Mouse (Mus musculus) liver (tissue): ENCODE results near the gene Dgkb.

Experiments
- DNase-seq: peaks from one replicate; pipeline ENCODE4 v3.0.0-alpha.2; 2020; ENCODE audit warnings: mixed read lengths

The Dgkb gene

DNA sequence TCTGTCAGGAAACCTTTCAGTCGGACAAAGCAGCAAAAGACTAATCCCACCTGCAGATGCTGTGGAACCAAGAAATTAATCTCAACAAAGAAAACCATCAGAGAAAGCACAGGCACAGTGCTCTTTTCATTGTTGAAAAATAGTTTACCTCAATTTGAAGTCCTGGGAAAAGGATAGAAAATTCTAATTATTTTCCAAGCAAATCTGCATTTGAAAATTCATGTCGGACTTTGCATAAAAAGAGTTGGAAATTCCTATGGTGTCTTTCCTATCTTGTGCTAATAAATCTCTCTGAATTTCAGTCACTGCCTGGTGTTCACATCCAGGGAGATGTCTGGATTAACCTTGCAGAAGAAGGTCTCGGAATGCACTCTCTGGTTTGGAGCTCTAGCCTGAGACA, at the start of gene Dgkb:
TSS of gene Dgkb (plus strand) at position 301 of the 400 bp plus-strand sequence.
- no peak for DNase-seq

DNA sequence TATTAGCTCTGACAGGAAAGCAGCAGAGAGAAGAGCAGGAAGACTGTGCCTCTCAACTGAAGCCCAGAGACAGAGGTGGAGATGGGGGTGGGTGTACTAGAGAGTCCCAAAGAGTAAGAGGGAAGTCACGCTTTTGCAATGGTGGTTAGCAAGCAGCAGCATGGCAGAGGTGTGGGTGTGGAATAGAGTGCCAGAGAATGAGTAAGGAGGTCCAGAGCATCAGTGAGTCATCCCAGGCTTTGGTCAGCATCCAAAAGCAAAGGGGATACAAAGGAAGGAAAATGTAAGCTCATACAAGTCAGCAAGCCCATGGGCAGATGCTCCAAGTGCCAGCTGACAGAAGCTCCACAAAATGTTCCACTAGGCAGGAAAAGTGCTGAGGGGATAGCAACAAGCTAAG, 47.7 kb upstream of the Dgkb start:
- no peak for DNase-seq

DNA sequence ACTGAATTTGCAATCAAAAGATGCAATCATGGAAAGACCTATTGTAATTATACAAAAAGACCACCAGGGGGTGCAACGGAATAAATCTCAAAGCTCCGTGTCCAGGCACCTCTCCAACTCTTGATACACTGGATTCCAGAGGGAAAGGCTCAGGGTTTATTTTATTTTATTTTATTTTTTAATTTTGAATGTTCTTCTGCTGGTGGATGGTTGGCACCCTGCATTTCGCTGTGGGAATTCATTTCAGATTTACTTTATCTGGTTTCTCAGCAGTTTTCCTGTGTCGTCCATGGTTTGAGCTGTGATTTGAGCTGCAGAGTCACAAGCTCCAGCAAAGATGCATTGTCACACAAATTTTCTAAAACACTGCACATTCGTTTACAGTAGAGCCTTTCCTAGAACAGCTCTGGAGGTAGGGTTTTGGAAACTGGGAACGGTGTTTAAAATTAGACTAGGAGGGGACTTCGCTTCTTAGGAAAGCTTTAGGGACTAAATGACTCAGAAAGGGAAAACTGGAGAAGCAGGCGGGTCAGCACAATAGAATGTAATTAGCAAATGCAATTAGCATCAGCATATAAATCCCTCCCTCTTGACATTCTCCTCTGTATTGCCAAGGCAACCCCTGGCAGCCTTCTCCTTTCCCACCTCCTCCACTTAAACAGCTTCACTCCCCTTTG, 43.7 kb upstream of the Dgkb start:
- DNase-seq, result no peak

DNA sequence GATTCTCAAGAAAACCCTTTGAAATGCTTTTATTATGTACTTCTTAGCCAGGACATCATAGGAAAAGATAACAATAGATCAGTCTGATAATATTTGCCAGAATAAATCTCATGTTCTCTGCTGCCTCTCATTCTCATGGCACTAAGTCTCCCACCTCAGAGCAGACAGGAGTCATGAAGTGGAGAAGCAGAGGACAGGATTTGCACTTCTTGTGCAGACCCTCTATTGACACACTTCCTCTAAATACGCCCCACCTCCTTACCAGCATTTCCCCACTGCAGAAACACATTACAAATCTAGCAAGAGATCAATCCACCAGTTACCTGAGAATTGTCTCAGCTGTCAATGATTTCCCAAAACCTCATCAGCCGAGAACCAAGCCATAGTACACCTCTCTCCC, 42.9 kb upstream of the Dgkb start:
- no peak for DNase-seq

DNA sequence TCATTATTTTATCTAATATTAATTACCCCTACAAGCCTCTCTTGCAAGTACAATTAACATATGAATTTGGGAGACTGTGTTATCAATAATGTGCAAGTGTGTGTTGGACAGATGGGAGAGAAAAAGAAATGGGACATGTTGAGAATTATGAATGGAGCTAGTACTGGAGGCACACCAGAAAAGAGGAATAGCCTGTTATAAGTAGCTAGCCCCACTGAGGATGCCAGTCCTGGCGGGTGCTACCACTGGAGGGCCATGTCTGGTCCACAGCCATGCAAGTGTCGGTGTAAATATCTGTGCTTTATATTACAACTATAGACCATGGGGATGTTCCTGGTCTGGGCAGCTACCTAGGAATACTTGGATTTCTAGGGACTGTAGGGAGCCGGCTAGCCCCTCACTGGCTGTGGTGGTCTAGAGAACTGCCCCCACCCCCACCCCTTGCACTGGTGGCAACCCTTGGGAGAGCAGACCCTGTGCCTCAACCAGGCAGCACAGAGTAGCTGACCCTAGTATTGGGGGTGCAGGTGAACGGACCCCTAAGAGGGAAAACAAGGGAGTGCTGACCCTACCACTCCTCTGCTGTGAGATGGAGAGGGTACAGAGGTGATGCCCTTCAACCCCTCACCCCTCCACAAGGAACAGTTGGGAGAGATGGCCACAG, 21.1 kb upstream of the Dgkb start:
- DNase-seq, result no peak

DNA sequence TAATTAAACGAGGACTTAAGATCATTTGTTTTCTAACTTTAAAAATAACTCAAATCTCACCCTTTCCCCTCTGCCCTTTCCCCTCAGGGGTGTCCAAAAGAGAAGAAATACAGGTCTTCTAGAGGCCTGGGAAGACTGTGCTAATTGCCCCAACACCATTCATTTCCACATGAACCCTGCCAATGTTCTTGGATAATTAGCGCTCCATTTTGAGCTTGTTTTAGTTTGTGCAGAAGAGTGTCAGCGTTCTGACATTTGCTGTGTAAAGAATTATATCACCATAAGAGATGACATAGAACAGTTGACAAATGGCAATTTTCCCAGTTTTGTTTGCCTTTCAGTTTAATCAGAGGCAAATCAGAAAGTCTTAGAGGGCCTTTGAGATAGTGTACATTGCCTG, 3.4 kb upstream of the Dgkb start:
- no peak for DNase-seq

DNA sequence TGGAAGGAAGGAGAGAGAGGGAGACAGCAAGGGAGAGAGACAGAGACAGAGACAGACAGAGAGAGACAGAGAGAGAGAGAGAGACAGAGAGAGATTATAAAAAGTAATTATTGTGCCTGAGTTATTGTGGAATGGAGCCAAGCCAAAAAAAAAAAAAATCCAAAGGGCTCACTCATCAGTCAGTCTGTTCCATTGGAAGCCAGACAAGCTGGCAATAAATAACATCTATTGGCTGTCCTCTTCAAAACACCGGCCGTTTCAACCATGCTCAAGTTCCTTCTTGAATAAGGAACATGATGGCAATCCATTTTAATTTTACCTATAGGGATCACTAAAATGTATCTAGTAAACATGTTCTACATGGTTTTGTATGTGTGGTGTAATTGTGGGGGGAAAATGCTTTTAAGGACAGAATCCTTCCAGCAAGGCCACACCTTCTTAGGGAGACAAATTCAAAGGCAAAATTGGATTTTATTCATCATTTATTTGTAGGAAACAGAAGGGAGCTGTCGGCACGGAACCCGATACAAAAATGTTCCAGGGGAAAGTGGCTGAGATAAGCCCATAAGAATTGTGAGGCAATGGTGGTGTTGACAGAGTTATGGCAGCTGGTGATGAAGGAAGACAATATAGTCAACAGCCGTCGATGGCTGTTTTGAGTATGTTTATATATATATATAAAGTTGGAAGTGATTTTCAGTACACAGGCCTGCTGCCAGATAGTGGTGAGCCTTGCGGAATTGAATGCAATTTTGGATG, 3.7 kb downstream of the Dgkb start:
- no peak for DNase-seq

DNA sequence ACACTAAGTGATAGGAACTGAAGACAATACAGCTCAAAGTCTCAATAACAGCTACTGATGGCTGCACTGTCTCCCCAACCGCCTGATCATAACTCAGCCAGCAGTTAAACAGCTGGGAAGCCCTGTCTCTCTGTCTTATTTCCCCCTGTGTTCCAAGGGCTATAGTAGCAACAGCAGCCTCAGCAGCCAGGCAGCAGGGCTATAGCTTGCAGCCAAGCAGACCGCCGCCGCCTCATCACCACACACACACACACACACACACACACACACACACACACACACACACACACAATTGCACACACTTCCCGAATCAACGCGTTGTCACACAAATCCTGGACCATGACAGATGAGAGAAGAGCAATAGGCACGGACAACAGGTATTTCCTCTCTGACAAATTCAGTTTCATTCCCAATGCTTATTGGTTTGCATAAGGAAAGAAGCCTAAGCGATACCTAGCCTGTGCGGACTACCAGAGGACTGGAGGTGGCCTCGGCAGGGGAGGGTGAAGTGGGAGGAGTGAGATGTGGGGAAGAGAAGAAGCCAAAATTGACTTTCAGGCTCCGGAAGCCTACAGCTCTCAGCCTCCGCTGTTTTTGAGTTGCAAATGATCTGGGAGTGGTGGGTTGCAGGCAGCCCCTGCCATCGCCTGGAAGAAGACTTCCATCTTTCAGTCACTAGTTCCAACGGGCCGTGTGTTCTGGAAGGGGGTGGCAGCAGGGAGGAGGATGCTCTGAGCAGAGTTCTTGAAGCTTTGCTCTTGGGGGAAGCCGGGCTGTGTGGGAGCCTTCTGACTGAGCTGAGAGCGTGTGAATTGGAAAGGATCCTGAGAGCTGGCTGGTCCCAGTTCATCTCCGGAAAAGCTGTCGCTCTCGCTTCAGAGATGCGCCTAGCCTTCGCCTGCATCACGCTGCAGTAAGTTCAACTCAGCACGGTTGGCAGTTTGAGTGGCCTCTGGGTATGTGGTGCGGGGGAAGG, 62.8 kb downstream of the Dgkb start:
- peak; percentile 2 for DNase-seq

DNA sequence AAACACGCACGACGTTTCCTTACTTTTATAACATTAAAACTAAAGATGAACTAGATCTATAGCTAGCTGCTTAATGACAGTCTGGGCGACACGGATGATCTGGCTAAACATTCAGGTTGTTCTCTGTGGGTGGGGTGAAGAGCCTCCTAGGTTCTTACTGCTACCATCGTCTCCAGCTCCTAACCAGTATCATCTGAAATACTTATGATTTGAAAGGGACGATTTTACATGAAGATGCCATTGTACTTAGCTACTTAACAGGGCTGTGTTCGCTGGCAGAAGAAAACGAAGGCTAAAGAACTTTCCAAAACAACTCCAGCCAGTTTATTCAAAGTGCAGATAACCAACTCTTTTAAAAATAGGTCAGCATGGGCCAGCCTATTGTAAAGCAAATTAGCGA, 63.9 kb downstream of the Dgkb start:
- DNase-seq, result no peak

DNA sequence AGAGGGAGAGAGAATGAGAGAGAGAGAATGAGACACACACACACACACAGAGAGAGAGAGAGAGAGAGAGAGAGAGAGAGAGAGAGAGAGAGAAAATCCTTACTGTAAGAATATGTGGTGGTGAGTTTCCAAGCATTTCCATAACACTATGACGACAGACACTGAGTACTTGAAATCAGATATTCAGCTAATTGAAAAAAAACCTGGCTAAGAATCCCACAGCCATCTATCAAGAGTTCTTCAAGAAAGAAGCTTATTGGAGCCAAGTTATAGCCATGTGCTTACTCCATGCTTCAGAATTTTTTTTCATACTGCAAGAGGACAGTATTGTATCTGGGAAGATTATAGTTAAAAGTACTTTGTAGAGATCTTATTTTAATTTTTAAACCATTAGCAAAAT, 65.3 kb downstream of the Dgkb start:
- DNase-seq, result no peak

DNA sequence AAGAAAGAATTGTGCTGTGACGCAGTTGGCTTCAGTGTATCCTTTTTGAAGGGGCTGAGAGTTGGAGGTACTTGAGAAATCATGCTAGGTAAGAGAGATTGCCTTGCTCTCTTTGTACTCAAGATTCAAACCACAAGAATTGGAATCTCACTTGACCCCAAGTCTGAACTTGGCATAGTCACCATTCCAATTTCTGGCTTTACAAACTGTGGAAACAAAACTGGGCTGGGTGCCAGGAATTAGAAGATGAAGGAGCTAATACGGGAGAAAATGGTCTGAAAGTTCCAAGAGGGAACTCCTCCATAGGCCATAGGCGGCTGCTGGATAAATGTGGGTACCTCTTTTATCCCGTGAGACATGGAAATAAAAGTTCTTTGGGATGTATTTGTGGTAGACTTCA, 66.3 kb downstream of the Dgkb start:
- peak; percentile 2 for DNase-seq

DNA sequence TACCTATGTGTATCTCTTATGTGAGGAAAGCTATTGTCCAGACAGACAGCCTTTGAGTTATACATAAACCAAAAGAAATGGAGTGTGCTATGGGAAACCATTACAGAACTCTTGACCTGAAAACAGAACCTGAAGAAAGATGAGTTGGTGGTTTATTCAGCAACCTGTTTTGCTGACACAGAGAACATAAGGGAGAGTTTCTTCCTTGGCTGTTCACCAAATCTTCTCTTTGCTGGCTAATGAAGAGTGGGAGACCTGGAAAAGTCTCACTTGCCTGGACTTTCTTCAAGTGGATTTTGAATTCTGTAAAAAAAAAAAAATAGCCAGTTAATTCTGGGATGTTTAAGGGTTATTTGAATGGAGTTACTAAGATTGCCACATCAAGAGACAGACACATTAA, 71.1 kb downstream of the Dgkb start:
- DNase-seq, result no peak

DNA sequence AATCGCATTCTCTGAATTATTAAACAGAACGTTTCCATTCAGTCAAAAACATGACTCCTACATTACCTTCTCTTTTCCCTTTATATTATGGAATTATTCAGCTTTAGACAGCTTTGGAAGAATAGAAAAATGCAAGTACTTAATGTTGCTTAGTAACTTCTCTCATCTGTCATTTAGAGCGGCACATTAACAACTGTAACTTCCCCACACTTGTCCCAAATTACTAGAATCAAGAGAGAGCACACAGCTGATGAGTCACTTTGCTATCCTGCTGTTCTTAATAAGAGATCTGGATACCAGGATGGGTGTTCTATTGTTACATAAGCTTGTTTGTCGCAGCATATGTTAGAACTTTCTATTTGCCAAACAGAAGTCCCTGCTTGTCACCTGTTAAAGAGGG, 71.9 kb downstream of the Dgkb start:
- no peak for DNase-seq

DNA sequence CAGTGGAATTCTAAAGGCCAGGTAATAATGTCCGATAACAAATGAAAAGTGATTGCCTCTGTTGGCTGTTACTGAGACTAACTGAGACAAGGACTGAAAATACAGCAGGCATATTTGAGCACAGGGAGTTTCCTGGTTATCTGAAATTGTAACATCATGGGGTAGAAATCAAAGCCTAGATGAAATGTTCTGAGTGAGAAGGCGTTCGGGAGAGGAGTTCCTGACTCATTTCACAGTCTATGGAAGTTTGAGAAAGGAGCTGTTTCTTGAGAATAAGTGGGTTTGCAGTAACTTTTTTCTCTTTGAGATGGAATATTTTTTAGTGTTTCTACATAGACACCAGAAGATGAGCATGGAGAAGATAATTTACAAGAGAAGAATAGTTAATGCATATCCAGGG, 73.8 kb downstream of the Dgkb start:
- no peak for DNase-seq

DNA sequence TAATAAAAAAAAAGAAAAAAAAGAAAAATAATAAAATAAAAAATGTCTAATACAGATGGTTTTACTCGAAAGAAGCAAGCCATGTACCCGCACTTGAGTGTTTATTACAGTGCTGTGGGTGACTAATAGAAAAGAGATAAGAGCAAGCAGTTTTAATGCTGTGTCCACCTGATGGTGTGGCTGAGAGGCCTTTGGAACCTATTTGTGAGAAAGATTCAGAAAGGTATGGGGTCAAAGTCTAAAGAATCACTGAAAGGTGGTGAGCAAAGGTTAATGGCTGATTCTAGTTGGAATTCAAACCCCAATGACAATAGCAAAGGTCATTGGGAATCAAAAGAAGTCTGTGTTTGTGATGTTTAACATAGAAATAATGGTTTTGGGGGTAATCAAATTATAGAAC, 124.6 kb downstream of the Dgkb start:
- no peak for DNase-seq

DNA sequence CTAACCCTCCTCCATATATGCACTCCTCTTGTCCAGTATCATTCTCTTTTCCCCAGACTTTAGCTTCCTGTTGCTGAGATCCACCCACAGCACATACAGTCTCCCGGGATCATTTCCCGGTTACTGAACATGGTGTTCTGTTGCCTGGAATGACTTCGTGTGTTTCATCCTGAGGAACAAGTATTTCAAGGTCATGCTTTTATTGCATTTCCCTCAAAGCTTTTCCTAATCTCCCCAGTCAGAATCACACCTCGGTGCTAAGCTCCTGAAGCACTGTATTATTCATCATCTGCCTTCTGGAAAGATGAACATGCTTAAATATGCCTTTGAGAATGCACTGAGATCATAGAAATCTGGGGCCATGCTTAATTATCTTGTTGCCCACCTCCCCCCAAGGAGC, 138.7 kb downstream of the Dgkb start:
- DNase-seq, result no peak

DNA sequence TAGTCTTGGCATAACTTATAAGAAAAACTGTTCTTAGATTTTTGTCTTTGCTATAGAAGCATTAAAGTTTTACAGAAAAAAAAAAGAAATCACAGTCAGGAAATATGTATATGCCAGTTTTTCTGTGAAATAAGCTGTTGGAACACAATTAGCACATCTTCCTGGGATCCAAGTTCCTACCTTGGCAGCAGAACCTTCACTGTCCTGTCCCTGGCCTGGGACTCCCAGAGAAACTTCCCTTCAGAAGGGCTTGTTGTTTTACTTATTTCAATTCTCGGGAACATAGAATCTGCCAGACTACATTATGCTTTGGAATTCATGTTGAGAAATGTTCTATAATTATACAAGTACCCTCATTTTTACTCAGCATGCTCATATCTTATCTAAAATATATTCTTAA, 154.0 kb downstream of the Dgkb start:
- no peak for DNase-seq

DNA sequence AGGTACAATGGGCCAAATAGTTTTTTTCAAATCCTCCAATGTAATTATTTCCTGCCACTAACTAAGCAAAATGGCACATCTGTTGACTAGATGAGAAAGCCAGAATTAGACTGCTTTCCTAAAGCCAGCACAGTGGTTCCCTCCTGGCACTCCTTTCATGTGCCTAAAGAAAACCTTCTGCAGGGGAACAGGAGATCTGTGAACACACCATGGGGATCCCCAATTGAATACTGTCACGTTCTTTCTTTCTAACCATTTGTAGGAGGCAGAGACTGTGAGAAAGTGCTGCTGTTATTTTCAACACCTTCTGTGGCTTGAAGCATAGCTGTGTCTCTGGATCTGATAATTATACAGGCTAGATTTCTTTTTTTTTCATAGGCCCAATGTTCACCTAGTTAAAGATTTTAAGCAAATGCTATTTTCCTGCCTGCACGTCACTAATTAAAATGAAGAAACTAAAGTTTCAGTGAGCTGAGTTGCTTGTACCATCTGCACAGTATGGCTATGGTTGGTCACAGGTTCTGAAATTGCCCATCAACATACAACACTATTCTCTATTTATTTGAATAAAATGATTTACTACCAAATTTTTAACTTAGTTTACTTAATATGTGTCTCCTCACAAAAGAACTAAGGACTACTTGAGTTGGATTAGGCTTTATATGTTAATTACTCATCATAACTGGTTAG, 161.1 kb downstream of the Dgkb start:
- DNase-seq, result no peak

DNA sequence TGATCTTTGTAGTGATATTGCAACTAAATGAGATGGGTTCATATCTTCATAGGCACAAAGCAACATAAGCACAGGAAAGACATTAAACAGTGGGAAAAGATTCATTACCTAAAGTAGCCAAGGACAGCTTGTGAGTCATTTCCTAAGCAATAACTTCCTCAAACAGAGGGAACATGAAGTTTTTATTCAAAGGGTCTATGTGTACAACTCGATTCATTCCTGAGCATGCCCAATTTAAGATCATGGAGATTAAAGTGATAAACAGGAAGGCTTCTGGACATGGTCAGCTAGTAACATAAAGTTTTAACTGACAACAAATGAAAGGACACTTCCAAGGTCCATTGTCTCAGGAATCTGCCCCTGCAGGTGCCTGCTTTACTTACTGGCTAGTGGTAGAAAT, 167.8 kb downstream of the Dgkb start:
- no peak for DNase-seq

DNA sequence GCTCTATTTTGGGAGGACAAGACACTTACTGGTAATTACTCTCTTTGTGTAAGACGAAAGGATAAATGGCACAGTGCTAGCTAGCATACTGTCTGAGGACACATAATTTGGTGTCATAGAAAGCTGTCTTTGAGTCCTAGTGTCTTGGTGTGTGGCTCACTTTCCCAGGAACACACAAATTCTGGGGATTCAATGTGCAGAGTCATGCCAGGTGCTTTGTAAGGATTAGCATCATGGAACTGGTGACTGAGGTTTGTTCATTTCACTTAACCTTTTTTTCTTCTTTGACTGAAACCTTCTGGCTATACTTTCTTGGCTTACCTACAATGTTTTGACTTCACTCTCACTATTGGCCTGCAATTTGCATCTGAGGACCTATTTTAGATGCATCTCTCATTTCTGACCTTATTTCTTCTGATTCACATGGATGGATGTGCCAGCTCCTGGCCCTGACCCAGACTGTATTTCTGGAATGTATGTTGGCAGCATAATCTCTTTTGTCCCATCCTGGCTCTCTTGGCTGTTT, 170.6 kb downstream of the Dgkb start:
- no peak for DNase-seq

DNA sequence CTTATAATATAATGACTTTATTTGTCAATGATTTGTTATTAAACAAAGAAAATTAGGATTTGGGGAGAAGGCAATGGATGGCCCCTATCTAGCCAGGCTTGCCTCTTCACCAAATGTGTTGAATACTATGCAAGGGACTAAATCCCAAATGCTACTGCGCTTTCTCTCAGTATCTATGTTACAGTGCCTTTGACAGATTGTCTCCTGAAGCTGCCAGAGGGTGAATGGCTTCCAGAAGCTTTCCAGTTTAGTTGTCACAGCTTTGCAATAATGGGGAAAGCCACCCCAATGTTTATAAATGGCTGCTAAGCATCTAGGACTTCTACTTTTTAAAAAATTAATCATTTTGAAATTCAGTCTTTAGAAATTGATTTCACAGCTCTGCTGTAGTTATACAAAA, 175.7 kb downstream of the Dgkb start:
- DNase-seq, result no peak

DNA sequence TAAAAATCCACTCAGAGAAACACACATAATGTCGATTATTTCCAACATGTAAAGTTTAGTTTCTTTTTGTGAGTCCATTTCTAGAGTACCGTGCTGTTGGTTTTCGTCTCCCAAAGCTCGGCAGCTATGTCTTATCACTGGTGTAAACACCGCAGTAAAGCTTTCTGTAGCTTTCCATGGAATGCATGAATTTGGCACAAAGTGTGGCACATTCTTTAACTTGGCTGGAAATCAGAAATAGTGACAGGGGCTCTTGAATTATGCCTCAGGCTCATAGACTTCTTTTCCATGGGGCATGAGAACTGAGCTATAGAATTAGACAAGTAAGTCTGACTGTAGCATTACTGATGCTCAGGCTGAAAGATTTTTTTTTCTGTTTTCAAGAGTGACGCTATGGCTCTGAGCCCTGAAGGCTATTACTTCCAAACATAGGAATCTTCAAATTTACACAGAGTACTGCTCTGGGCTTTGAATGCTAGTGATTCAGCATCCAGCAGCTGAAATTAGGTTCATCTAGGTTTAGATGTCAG, 179.0 kb downstream of the Dgkb start:
- no peak for DNase-seq
